In genomic region chr2:102663865-102664264, GRCm38 (mm10) we compare ENCODE assay signal across 14 mouse cellular contexts. TPM values are rescaled to one million over a fixed set of nuclear protein-coding genes. Genes with fewer than 3 reads are reported as not detected.
DNase-seq lines count a peak whose midpoint lies in the region; ATAC-seq and TF ChIP-seq lines count a peak whose summit lies in the region.
"Had no signal": no experiment of that assay in that cellular context is flagged by ENCODE, and none has a peak within 500 bp of the region (broad histone marks: within the 10 kb centered on the region; RNA-seq: fewer than 3 reads in every experiment).

No protein-coding gene starts in this region.

- ATAC-seq in lung, embryonic 14.5 days (ENCODE audit: insufficient read depth) = peak; percentile 70
- ATAC-seq in hindbrain, embryonic 11.5 days (ENCODE audit: low FRiP score) = peak; percentile 53
- ATAC-seq in neural tube, embryonic 15.5 days (ENCODE audit: low FRiP score) = no peak
- ATAC-seq: liver, postnatal 0 days had no signal

- no peak for TF ChIP-seq POLR2A in lung, adult 2 months (IDR thresholded peaks at IDR 0.05; ENCODE audit: borderline replicate concordance, extremely low read depth, low read depth, low read length)

- DNase-seq in lung, embryonic 14.5 days = peak; percentile 77
- DNase-seq in lung, adult 2 months = no peak
- no peak for DNase-seq in hindbrain, embryonic 11.5 days (ENCODE audit: low spot score)
- peak; percentile 53 for DNase-seq in mesoderm, embryonic 11.5 days (ENCODE audit: low read depth, low spot score)
- DNase-seq in thymus, postnatal 0 days (ENCODE audit: low spot score) = no peak
- no peak for DNase-seq in Muller cell, postnatal 12 days (ENCODE audit: inconsistent ontology term)
- no peak for DNase-seq in right cerebral cortex, adult 2 months (ENCODE audit: low spot score in 2 of 2)
- DNase-seq: cerebellum, postnatal 36 days; heart, postnatal 4 days; liver, postnatal 0 days; right cerebral cortex, postnatal 25 days; thymus, postnatal 36 days had no signal

- 0 out of 2 replicates have a peak, but pooled peaks cover 4% of the 10 kb centered on the region for H3K4me1 ChIP-seq in lung, embryonic 14.5 days (ENCODE audit: insufficient read depth)
- H3K4me1 ChIP-seq in lung, adult 2 months (ENCODE audit: control insufficient read depth, insufficient read depth, low read length) = no peaks in the 10 kb centered on the region; the same call in 1 of the 2 replicates
- H3K4me1 ChIP-seq in hindbrain, embryonic 11.5 days (replicated peaks; ENCODE audit: control insufficient read depth, insufficient read depth, low read length) = peaks cover 7% of the 10 kb centered on the region
- peaks cover 51% of the 10 kb centered on the region for H3K4me1 ChIP-seq in neural tube, embryonic 15.5 days

- H3K4me3 ChIP-seq in lung, embryonic 14.5 days (ENCODE audit: low read depth, low read length) = no peak overlapping the region
- no peak overlapping the region for H3K4me3 ChIP-seq in lung, adult 2 months (replicated peaks; ENCODE audit: extremely low read depth, low read depth, low read length)
- H3K4me3 ChIP-seq in hindbrain, embryonic 11.5 days (ENCODE audit: low read depth, low read length) = no peak overlapping the region
- peak overlapping the region; percentile 66; the same call in 1 of the 2 replicates for H3K4me3 ChIP-seq in neural tube, embryonic 15.5 days (replicated peaks)

- WGBS in lung, embryonic 14.5 days = 40% methylated on average over 3 of the region's 3 CpGs
- WGBS in lung, adult 2 months = 48% methylated on average over 3 of the region's 3 CpGs
- 40% methylated on average over 3 of the region's 3 CpGs for WGBS in hindbrain, embryonic 11.5 days
- 28% methylated on average over 3 of the region's 3 CpGs for WGBS in neural tube, embryonic 15.5 days

- H3K27ac ChIP-seq in lung, embryonic 14.5 days (ENCODE audit: low read depth) = peak overlapping the region; percentile 37
- peak overlapping the region; percentile 61; the same call in 1 of the 2 replicates for H3K27ac ChIP-seq in hindbrain, embryonic 11.5 days (ENCODE audit: low read depth, low read length)
- peak overlapping the region; percentile 73 for H3K27ac ChIP-seq in neural tube, embryonic 15.5 days (replicated peaks)

- H3K36me3 ChIP-seq in lung, embryonic 14.5 days (ENCODE audit: insufficient read depth) = no peaks in the 10 kb centered on the region
- no peaks in the 10 kb centered on the region for H3K36me3 ChIP-seq in hindbrain, embryonic 11.5 days (ENCODE audit: control insufficient read depth, insufficient read depth, low read length)
- H3K36me3 ChIP-seq in neural tube, embryonic 15.5 days = no peaks in the 10 kb centered on the region

- no peak overlapping the region for H3K9ac ChIP-seq in lung, embryonic 14.5 days
- no peak overlapping the region for H3K9ac ChIP-seq in hindbrain, embryonic 11.5 days (ENCODE audit: low read depth, low read length)
- no peak overlapping the region; the same call in 1 of the 2 replicates for H3K9ac ChIP-seq in neural tube, embryonic 15.5 days (replicated peaks)
- H3K9ac ChIP-seq: liver, postnatal 0 days had no signal

- no peak for TF ChIP-seq CTCF in lung, embryonic 14.5 days (IDR thresholded peaks at IDR 0.05; ENCODE audit: low read depth)
- no peak for TF ChIP-seq CTCF in lung, adult 2 months (IDR thresholded peaks at IDR 0.05; ENCODE audit: insufficient read depth, low read length)

- H3K9me3 ChIP-seq in lung, embryonic 14.5 days (ENCODE audit: low read depth, low read length) = no peaks in the 10 kb centered on the region
- H3K9me3 ChIP-seq in hindbrain, embryonic 11.5 days (ENCODE audit: control insufficient read depth, low read length) = no peaks in the 10 kb centered on the region
- H3K9me3 ChIP-seq in neural tube, embryonic 15.5 days (replicated peaks) = no peaks in the 10 kb centered on the region

- peaks cover 19% of the 10 kb centered on the region for H3K27me3 ChIP-seq in lung, embryonic 14.5 days (ENCODE audit: insufficient read depth, low read length)
- no peaks in the 10 kb centered on the region for H3K27me3 ChIP-seq in hindbrain, embryonic 11.5 days (ENCODE audit: control insufficient read depth, insufficient read depth, low read length)
- H3K27me3 ChIP-seq in neural tube, embryonic 15.5 days (replicated peaks) = no peaks in the 10 kb centered on the region

- H3K4me2 ChIP-seq in lung, embryonic 14.5 days = no peak overlapping the region
- H3K4me2 ChIP-seq in hindbrain, embryonic 11.5 days (replicated peaks; ENCODE audit: low read depth, low read length) = no peak overlapping the region
- H3K4me2 ChIP-seq in neural tube, embryonic 15.5 days = peak overlapping the region; percentile 83

RNA-seq across cellular contexts. Expression of gene Slc1a2, which starts 5.4 kb away (rescaled TPM):
- polyA plus RNA-seq in lung, embryonic 14.5 days (2014; fragmentation: Nextera tagmentation; extraction: Ambion mirVana) = 0.31 and 0.42 TPM in 2 replicates
- polyA plus RNA-seq in lung, adult 2 months (2012; rRNA removed) = 1.4 and 1.5 TPM in 2 replicates
- 16.6 and 19.8 TPM in 2 replicates for polyA plus RNA-seq in hindbrain, embryonic 11.5 days (2014; fragmentation: Nextera tagmentation; extraction: Ambion mirVana)
- polyA plus RNA-seq in neural tube, embryonic 15.5 days (2015; fragmentation: Nextera tagmentation; extraction: Ambion mirVana) = 19.6 and 22.3 TPM in 2 replicates
- polyA plus RNA-seq in thymus, postnatal 0 days (2015; fragmentation: Nextera tagmentation; extraction: Ambion mirVana) = 0.73 and 0.98 TPM in 2 replicates
- polyA plus RNA-seq: C2C12 had no signal

Comparison
In these comparisons a context has a peak if more than half of its experiments do, and no peak if none do; other contexts are left out.
1. DNase-seq: peak in lung, embryonic 14.5 days (single experiment) and mesoderm, embryonic 11.5 days (single experiment); none in lung, adult 2 months (single experiment), hindbrain, embryonic 11.5 days (single experiment), thymus, postnatal 0 days (single experiment), Muller cell, postnatal 12 days (single experiment) and right cerebral cortex, adult 2 months (0 of 2).
2. Peak in every context shown above with its lines, with median percentiles within 50 percentile points of each other: H3K27ac ChIP-seq.